Mouse (Mus musculus) left cerebral cortex, adult 18-20 months (tissue): Measurements from ENCODE around the gene Prelid1. TPM values are rescaled to one million over a fixed set of nuclear protein-coding genes. Genes with fewer than 3 reads are reported as not detected.

Experiments
- DNase-seq, 2 experiments: peaks; one replicate each; pipeline ENCODE4 v3.0.0; 2021 to 2022; ENCODE audit warnings: low spot score in 2 of 2, mixed read lengths in 1 of 2
- total RNA-seq, 2 experiments: library from RNA; stranded (reverse); gene quantifications; 2 replicates each; pipeline ENCODE4 v1.2.3; 2021

The Prelid1 gene
- total RNA-seq, 2 experiments from 2014 or later: 171 to 182 TPM

- DNase-seq: no peak
Measured at GRCm38 (mm10) chr13:55330567-55331400, 10.5 kb downstream of the Prelid1 start.

- DNase-seq: no peak
Measured at GRCm38 (mm10) chr13:55332331-55332730, 12.0 kb downstream of the Prelid1 start.

GRCm38 (mm10) chr13:55335701-55336100 is 15.4 kb downstream of the Prelid1 start:
- DNase-seq: no peak

GRCm38 (mm10) chr13:55337341-55337975 is 17.2 kb downstream of the Prelid1 start:
- no peak for DNase-seq

- no peak for DNase-seq
Measured at GRCm38 (mm10) chr13:55338131-55339054, 18.1 kb downstream of the Prelid1 start.

- DNase-seq: no peak
Measured at GRCm38 (mm10) chr13:55339259-55339658, 19.0 kb downstream of the Prelid1 start.

GRCm38 (mm10) chr13:55342469-55342868 is 22.2 kb downstream of the Prelid1 start:
- no peak for DNase-seq

GRCm38 (mm10) chr13:55344286-55344685 is 24.0 kb downstream of the Prelid1 start:
- DNase-seq: peak; percentile 38 to 49

GRCm38 (mm10) chr13:55346745-55347144 is 26.4 kb downstream of the Prelid1 start:
- no peak for DNase-seq

GRCm38 (mm10) chr13:55361145-55361544 is 40.8 kb downstream of the Prelid1 start:
- no peak for DNase-seq

GRCm38 (mm10) chr13:55361974-55362452 is 41.7 kb downstream of the Prelid1 start:
- DNase-seq: no peak

GRCm38 (mm10) chr13:55362453-55363060 is 42.3 kb downstream of the Prelid1 start, which contains the start of gene Lman2:
Gene Lman2 (minus strand): TSS chr13:55362783.
- DNase-seq: peak; percentile 96 to 97

- no peak for DNase-seq
Measured at GRCm38 (mm10) chr13:55368401-55368800, 48.1 kb downstream of the Prelid1 start.

- peak; percentile 48 to 57 for DNase-seq
Measured at GRCm38 (mm10) chr13:55369531-55370114, 49.3 kb downstream of the Prelid1 start, which contains the start of gene Rgs14. Gene Rgs14 (plus strand): TSS chr13:55369732.

- no peak for DNase-seq
Measured at GRCm38 (mm10) chr13:55370234-55370633, 49.9 kb downstream of the Prelid1 start.

- no peak for DNase-seq
Measured at GRCm38 (mm10) chr13:55371007-55371681, 50.8 kb downstream of the Prelid1 start.

- DNase-seq: no peak
Measured at GRCm38 (mm10) chr13:55371740-55372139, 51.4 kb downstream of the Prelid1 start.

GRCm38 (mm10) chr13:55374206-55374924 is 54.1 kb downstream of the Prelid1 start:
- no peak for DNase-seq
